Mouse (Mus musculus) CH12.LX (cell line): ENCODE data around the gene Slc24a1.

Experiments used
- CTCF ChIP-seq, 2 experiments: IDR thresholded peaks in 1 of 2; conservative IDR thresholded peaks in 1 of 2; 2 replicates each; pipeline ENCODE4 v1.5.1; 2011 to 2012; ENCODE audit warnings: low read depth in 2 of 2, low read length in 2 of 2, improper control_type of control experiment in 1 of 2, inconsistent platforms in 1 of 2, mild to moderate bottlenecking in 1 of 2, moderate library complexity in 1 of 2
- ETS1 ChIP-seq: conservative IDR thresholded peaks from 2 replicates; pipeline ENCODE4 v1.6.1; 2012; ENCODE audit warnings: low read depth, mild to moderate bottlenecking, inconsistent platforms, low read length, improper control_type of control experiment, moderate library complexity
- MAX ChIP-seq: IDR thresholded peaks from 2 replicates; pipeline ENCODE4 v1.6.1; 2011; ENCODE audit warnings: low read length, improper control_type of control experiment
- POLR2A ChIP-seq: IDR thresholded peaks from 2 replicates; pipeline ENCODE4 v1.6.1; 2011; ENCODE audit warnings: low read depth, mild to moderate bottlenecking, improper control_type of control experiment, low read length
- POLR2AphosphoS2 ChIP-seq: IDR thresholded peaks from 2 replicates; pipeline ENCODE4 v1.6.1; 2011; ENCODE audit warnings: low read depth, low read length, improper control_type of control experiment
- USF1 ChIP-seq: IDR thresholded peaks from 2 replicates; pipeline ENCODE4 v1.6.1; 2014; ENCODE audit warnings: low read depth, mild to moderate bottlenecking, inconsistent platforms, low read length, improper control_type of control experiment

DNA sequence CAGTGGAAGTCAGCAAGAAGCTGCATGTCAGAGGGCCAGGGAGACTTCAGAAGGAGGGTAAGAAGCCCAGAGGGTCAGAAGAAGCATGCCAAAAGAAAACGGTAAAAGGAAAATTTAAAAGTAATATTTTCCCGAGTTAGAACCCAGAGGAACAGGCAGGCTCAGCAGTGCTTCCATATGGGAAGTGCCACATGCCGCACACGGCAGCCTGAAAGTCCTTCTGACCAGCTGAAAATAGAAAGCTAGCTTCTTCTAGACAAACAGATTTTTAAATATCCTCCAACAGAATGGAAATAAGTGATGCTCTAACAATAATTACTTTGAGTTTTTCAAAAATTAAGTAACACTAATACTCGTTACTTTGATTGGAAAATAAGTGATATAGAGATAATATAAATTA lies 65.4 kb downstream of the Slc24a1 start:
- TF ChIP-seq USF1, result no peak
- no peak for TF ChIP-seq POLR2AphosphoS2
- no peak for TF ChIP-seq MAX
- TF ChIP-seq CTCF (conservative IDR thresholded peaks at IDR 0.05 in 1 of 2, IDR thresholded peaks at IDR 0.05 in 1 of 2; ENCODE audit: low read depth in 2 of 2, low read length in 2 of 2), result no peak
- TF ChIP-seq POLR2A, result no peak
- TF ChIP-seq ETS1, result no peak
